Mouse (Mus musculus): ENCODE data around the gene Adcy5.

The Adcy5 gene

GRCm38 (mm10) chr16:35319773-35320172, 165.1 kb downstream of the Adcy5 start:
- DNase-seq = no peak

- no peak for DNase-seq
Measured at GRCm38 (mm10) chr16:35330451-35330850, 175.8 kb downstream of the Adcy5 start.
